Mouse (Mus musculus) intestine, embryonic 14.5 days (tissue): Measurements from ENCODE around the gene Slco3a1. TPM values are rescaled to one million over a fixed set of nuclear protein-coding genes. Genes with fewer than 3 reads are reported as not detected.

Experiments used
- ATAC-seq: fragments of 200-750 bp; cut with Nextera tagmentation; replicated peaks from 2 replicates; pipeline ENCODE4 v1.8.0; 2017; ENCODE audit warnings: low read depth, moderate number of reproducible peaks, moderate TSS enrichment, moderate library complexity; ENCODE audit not compliant: low FRiP score, low TSS enrichment
- DNase-seq: peaks from one replicate; pipeline ENCODE4 v3.0.0-alpha.2; 2018; ENCODE audit warnings: low spot score
- H3K27ac ChIP-seq: fragments of 300-500 bp; sonication (generic); 2 replicates; pipeline ENCODE4 v1.5.1; 2014; ENCODE audit warnings: low read depth, mild to moderate bottlenecking, control low read depth
- H3K27me3 ChIP-seq: fragments of 300-500 bp; sonication (generic); replicated peaks from 2 replicates; pipeline ENCODE4 v1.6.1; 2014; ENCODE audit warnings: low read length, control low read depth; ENCODE audit not compliant: control insufficient read depth, insufficient read depth
- H3K36me3 ChIP-seq: fragments of 300-500 bp; sonication (generic); 2 replicates; pipeline ENCODE4 v1.6.1; 2014; ENCODE audit warnings: low read length, control low read depth; ENCODE audit not compliant: control insufficient read depth, insufficient read depth
- H3K4me1 ChIP-seq: fragments of 300-500 bp; sonication (generic); replicated peaks from 2 replicates; pipeline ENCODE4 v1.6.1; 2014; ENCODE audit warnings: low read length, control low read depth, mixed read lengths; ENCODE audit not compliant: control insufficient read depth, insufficient read depth
- H3K4me2 ChIP-seq: fragments of 300-500 bp; sonication (generic); 2 replicates; pipeline ENCODE4 v1.6.1; 2014; ENCODE audit warnings: low read length
- H3K4me3 ChIP-seq: fragments of 300-500 bp; sonication (generic); 2 replicates; pipeline ENCODE4 v1.5.1; 2014; ENCODE audit warnings: low read depth, low read length, control low read depth, mixed read lengths
- H3K9ac ChIP-seq: fragments of 300-500 bp; sonication (generic); 2 replicates; pipeline ENCODE4 v1.6.1; 2014; ENCODE audit warnings: mild to moderate bottlenecking, low read length
- H3K9me3 ChIP-seq: fragments of 300-500 bp; sonication (generic); 2 replicates; pipeline ENCODE4 v1.6.1; 2016; ENCODE audit warnings: low read length, control low read depth; ENCODE audit not compliant: control insufficient read depth
- WGBS: fragments of 180-500 bp; shearing (Covaris S2); extraction: QIAGEN DNeasy Blood & Tissue Kit; methylation state at CpG from one replicate; pipeline ENCODE4 v1.1.7; 2014; 5-methylcytosine and 5-hydroxymethylcytosine counted together
- polyA plus RNA-seq: library from polyadenylated mRNA; unstranded; fragments of >200 nt; fragmentation: Nextera tagmentation; extraction: Ambion mirVana; gene quantifications from 2 replicates; pipeline ENCODE4 v1.2.1, GENCODE M21; 2014

The Slco3a1 gene
- polyA plus RNA-seq, 1 experiment from 2014 or later, result 7.9 TPM

- Histone ChIP-seq H3K36me3 (no peaks in the 10 kb centered on the region), H3K4me3 (no peak overlapping the region), H3K9me3 (no peaks in the 10 kb centered on the region), H3K9ac (no peak overlapping the region), H3K4me2 (no peak overlapping the region), H3K27me3 (no peaks in the 10 kb centered on the region), H3K27ac (no peak overlapping the region), H3K4me1 (no peaks in the 10 kb centered on the region)
- 81% methylated on average over 7 of the region's 7 CpGs for WGBS
- no peak for ATAC-seq
- no peak for DNase-seq
Observed at GRCm38 (mm10) chr7:74348318-74348890, 206.2 kb downstream of the Slco3a1 start.

GRCm38 (mm10) chr7:74347026-74347425 lies 207.6 kb downstream of the Slco3a1 start:
- no peak overlapping the region for H3K4me2 ChIP-seq
- no peaks in the 10 kb centered on the region for H3K27me3 ChIP-seq
- 86% methylated on average over 9 of the region's 9 CpGs for WGBS
- H3K36me3 ChIP-seq, result no peaks in the 10 kb centered on the region
- DNase-seq, result no peak
- no peak overlapping the region for H3K9ac ChIP-seq
- no peak for ATAC-seq
- H3K27ac ChIP-seq, result no peak overlapping the region
- H3K4me1 ChIP-seq, result no peaks in the 10 kb centered on the region
- no peaks in the 10 kb centered on the region for H3K9me3 ChIP-seq
- H3K4me3 ChIP-seq, result no peak overlapping the region

DNA sequence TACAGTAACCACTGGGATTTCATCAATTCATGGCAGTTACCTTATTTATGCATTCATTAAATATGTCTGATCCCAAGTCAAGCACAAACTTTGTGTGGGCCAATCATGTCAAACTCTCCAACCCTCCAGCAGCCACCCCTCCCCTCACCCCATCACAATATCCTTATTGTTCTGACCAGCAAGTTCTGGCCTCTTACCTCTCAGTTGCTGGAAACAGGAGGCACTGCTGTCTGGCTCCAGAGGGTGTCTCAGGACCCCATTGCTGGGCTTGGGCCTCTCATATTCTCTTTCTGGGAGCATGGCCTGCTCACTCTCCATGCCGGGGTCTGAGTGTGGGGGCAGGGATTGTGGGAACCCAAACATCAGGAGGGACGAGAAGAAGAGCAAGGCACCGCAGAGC lies 208.1 kb downstream of the Slco3a1 start:
- DNase-seq (no peak), ATAC-seq (no peak)
- 84% methylated on average over 3 of the region's 3 CpGs for WGBS

DNA sequence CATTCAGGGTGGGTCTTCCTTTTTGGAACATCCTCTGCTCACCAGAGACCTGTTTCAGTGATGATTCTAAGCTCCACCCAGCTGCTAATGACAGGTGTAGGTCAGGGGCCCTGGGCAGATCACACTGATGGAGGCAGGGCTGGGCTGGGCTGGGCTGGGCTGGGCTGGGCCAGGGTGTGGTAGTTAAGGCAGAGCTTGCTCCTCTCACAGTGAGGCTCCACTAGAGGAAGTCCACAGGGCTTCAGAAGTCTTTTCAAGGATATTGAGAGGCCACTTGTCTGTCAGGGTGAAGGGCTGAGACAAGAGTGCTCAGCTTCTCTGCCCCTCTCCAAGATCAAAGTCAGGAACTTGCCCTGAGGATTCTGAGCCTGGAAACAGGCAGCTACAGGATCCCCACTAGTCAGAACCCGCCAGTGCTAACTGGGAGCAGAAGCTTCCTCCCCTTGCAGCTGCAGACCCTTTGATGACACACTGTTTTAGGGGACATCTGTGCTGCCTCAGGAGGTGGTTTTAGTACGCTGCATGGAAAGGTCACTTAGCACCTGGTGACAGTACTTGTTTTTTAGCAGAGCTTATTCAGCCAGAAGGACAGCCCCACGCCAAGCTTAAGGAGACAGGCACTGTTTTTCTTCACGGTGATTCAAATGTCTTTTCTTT lies 213.3 kb downstream of the Slco3a1 start:
- ATAC-seq (0 out of 2 replicates have a peak, but pooled peaks have one; percentile 68), DNase-seq (no peak)
- no peak overlapping the region for H3K4me2 ChIP-seq
- no peaks in the 10 kb centered on the region for H3K36me3 ChIP-seq
- no peak overlapping the region for H3K27ac ChIP-seq
- no peaks in the 10 kb centered on the region for H3K27me3 ChIP-seq
- H3K4me3 ChIP-seq, result no peak overlapping the region
- no peaks in the 10 kb centered on the region; the same call in 1 of the 2 replicates for H3K4me1 ChIP-seq
- H3K9ac ChIP-seq, result no peak overlapping the region
- WGBS, result 44% methylated on average over 4 of the region's 4 CpGs
- H3K9me3 ChIP-seq, result no peaks in the 10 kb centered on the region

More for the DNA sequence above, 208.1 kb downstream of the Slco3a1 start:
- H3K4me2 ChIP-seq, result no peak overlapping the region
- no peak overlapping the region for H3K9ac ChIP-seq
- no peaks in the 10 kb centered on the region for H3K9me3 ChIP-seq
- H3K27ac ChIP-seq, result no peak overlapping the region
- no peaks in the 10 kb centered on the region; the same call in 1 of the 2 replicates for H3K4me1 ChIP-seq
- no peak overlapping the region for H3K4me3 ChIP-seq
- no peaks in the 10 kb centered on the region for H3K27me3 ChIP-seq
- no peaks in the 10 kb centered on the region for H3K36me3 ChIP-seq

DNA sequence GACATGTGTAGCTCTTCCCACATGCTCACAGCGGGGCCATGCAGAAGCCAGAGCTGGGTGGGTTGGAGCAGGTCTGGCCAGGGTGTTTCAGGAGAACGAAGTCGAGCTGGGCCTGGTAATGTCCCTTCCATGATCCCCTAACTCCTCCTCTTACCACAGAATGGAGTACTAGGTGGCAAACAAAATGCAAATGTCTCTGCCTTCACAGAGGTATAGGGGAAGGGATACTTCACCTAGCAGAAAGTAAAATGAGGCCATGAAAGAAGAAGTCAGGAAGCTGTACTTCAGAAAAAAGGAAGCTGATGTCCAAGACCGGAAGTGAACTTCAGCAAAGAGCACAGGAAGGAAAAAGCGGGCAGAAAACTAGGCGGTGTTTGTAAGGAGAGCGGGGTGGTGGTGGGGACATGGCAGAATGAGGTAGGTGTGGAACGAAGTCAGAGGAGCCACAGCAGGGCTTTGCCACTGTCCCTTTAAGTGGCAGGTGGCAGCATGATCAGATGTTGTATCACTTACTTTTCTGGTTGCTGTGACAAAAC lies 214.1 kb downstream of the Slco3a1 start:
- Histone ChIP-seq H3K4me1 (no peaks in the 10 kb centered on the region; the same call in 1 of the 2 replicates), H3K9me3 (no peaks in the 10 kb centered on the region), H3K27me3 (no peaks in the 10 kb centered on the region), H3K9ac (no peak overlapping the region), H3K4me3 (no peak overlapping the region), H3K27ac (no peak overlapping the region), H3K36me3 (no peaks in the 10 kb centered on the region), H3K4me2 (no peak overlapping the region)
- WGBS, result 88% methylated on average over 8 of the region's 8 CpGs
- DNase-seq (no peak), ATAC-seq (no peak)

DNA sequence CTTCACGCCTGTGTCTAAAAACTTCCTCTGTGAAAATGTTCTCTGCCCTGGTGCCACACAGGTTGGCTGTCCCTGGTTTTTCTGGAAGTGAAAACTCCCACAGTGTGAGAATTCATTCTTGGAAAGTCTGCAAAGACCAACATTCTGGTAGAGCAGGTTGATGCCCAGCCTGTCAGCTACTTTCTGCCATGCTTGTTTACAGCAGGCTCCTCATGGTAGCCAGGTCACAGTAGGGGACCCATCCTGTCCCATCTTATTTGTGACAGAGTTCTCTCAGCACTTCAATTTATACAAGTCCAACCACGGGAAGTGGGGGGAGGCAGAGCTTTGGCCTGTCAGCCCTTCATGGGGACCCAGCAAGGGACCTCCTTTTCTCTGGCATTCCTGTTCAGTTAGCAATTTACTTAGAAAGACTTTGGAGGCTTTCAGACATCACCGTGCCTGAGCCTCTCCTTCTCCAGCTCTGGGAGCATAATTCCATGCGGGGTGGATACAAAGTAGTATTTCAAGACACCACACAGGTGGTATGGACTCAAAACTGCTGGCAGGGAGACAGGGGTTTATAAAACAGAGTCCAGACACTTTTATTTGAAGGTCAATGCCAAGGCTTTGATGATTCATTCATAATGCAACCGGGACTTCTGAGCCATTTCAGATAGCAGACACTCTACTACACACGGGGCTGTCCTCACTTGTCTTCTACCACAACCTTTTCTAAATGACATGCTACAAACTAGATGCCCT lies 216.7 kb downstream of the Slco3a1 start:
- Histone ChIP-seq H3K9ac (no peak overlapping the region), H3K4me3 (no peak overlapping the region), H3K27ac (no peak overlapping the region), H3K9me3 (0 out of 2 replicates have a peak, but pooled peaks cover 5% of the 10 kb centered on the region), H3K4me1 (no peaks in the 10 kb centered on the region; the same call in 1 of the 2 replicates), H3K36me3 (no peaks in the 10 kb centered on the region), H3K4me2 (no peak overlapping the region), H3K27me3 (no peaks in the 10 kb centered on the region)
- 74% methylated on average over 6 of the region's 6 CpGs for WGBS
- ATAC-seq (no peak), DNase-seq (no peak)

- H3K4me1 ChIP-seq, result no peaks in the 10 kb centered on the region
- H3K36me3 ChIP-seq, result no peaks in the 10 kb centered on the region
- DNase-seq (no peak), ATAC-seq (no peak)
- no peak overlapping the region for H3K4me3 ChIP-seq
- no peak overlapping the region for H3K9ac ChIP-seq
- 0 out of 2 replicates have a peak, but pooled peaks cover 5% of the 10 kb centered on the region for H3K9me3 ChIP-seq
- WGBS, result 88% methylated on average over 3 of the region's 3 CpGs
- no peak overlapping the region for H3K27ac ChIP-seq
- no peaks in the 10 kb centered on the region for H3K27me3 ChIP-seq
- no peak overlapping the region for H3K4me2 ChIP-seq
Observed at GRCm38 (mm10) chr7:74332323-74332722, 222.3 kb downstream of the Slco3a1 start.

- H3K4me1 ChIP-seq, result no peaks in the 10 kb centered on the region
- H3K27me3 ChIP-seq, result no peaks in the 10 kb centered on the region
- 0 out of 2 replicates have a peak, but pooled peaks cover 5% of the 10 kb centered on the region for H3K9me3 ChIP-seq
- no peak overlapping the region for H3K4me3 ChIP-seq
- H3K4me2 ChIP-seq, result no peak overlapping the region
- ATAC-seq (no peak), DNase-seq (no peak)
- no peaks in the 10 kb centered on the region for H3K36me3 ChIP-seq
- WGBS, result 45% methylated on average over 7 of the region's 7 CpGs
- H3K27ac ChIP-seq, result no peak overlapping the region; the same call in 1 of the 2 replicates
- H3K9ac ChIP-seq, result no peak overlapping the region
Observed at GRCm38 (mm10) chr7:74330858-74331726, 223.5 kb downstream of the Slco3a1 start.
